Mouse (Mus musculus) forebrain, embryonic 16.5 days (tissue): Measurements from ENCODE around the gene Atrnl1. TPM values are rescaled to one million over a fixed set of nuclear protein-coding genes. Genes with fewer than 3 reads are reported as not detected.
A peak's percentile ranks its signal among the peaks of the same experiment; 100 is the strongest.

Experiments
- ATAC-seq: fragments of 200-750 bp; cut with Nextera tagmentation; 2 replicates; pipeline ENCODE4 v1.8.0; 2017; ENCODE audit warnings: mild to moderate bottlenecking, moderate library complexity
- H3K27ac ChIP-seq: fragments of 300-500 bp; sonication (generic); 2 replicates; pipeline ENCODE4 v1.5.1; 2014; ENCODE audit warnings: low read length, control low read depth
- H3K27me3 ChIP-seq: fragments of 300-500 bp; sonication (generic); replicated peaks from 2 replicates; pipeline ENCODE4 v1.6.1; 2014; ENCODE audit warnings: low read length; ENCODE audit not compliant: control insufficient read depth, insufficient read depth
- H3K36me3 ChIP-seq: fragments of 300-500 bp; sonication (generic); 2 replicates; pipeline ENCODE4 v1.6.1; 2014; ENCODE audit not compliant: control insufficient read depth, insufficient read depth
- H3K4me1 ChIP-seq: fragments of 300-500 bp; sonication (generic); replicated peaks from 2 replicates; pipeline ENCODE4 v1.6.1; 2014; ENCODE audit warnings: low read length; ENCODE audit not compliant: control insufficient read depth, insufficient read depth
- H3K4me2 ChIP-seq: fragments of 300-500 bp; sonication (generic); 2 replicates; pipeline ENCODE4 v1.6.1; 2014; ENCODE audit warnings: mild to moderate bottlenecking, low read length, control low read depth
- H3K4me3 ChIP-seq: fragments of 300-500 bp; sonication (generic); replicated peaks from 2 replicates; pipeline ENCODE4 v1.5.1; 2014; ENCODE audit warnings: mild to moderate bottlenecking, low read length, control low read depth
- H3K9ac ChIP-seq: fragments of 300-500 bp; sonication (generic); replicated peaks from 2 replicates; pipeline ENCODE4 v1.6.1; 2014; ENCODE audit warnings: low read depth, low read length, control low read depth
- H3K9me3 ChIP-seq: fragments of 300-500 bp; sonication (generic); 2 replicates; pipeline ENCODE4 v1.6.1; 2016; ENCODE audit warnings: low read length; ENCODE audit not compliant: control insufficient read depth
- WGBS: fragments of 180-500 bp; shearing (Covaris S2); extraction: QIAGEN DNeasy Blood & Tissue Kit; methylation state at CpG from one replicate; pipeline ENCODE4 v1.1.7; 2014; 5-methylcytosine and 5-hydroxymethylcytosine counted together
- polyA plus RNA-seq: library from polyadenylated mRNA; unstranded; fragments of >200 nt; fragmentation: Nextera tagmentation; extraction: Ambion mirVana; gene quantifications from 2 replicates; pipeline ENCODE4 v1.2.1, GENCODE M21; 2015

Atrnl1 gene
- polyA plus RNA-seq, 1 experiment from 2014 or later, result 8.3 TPM

DNA sequence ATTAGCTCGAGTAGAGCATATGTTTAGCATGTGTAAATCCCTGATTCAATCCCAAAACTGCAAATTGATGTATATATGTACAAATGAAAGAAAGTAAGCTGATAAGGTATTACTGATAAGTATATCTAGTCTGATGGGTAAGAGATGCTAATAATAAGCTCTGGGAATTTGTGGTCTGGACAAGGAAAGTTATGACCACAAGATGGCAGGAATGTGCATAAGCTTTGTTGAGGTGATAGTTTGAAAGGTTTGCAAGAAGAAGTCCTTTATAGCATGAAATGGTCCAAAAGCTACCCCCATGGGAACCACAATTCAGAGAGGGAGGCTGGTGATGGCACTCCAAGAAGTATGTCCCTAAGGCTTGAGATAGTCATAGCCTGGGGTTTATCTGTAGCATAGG lies 289.2 kb downstream of the Atrnl1 start:
- 74% methylated on average over 1 of the region's 1 CpGs for WGBS
- Histone ChIP-seq H3K4me1 (no peaks in the 10 kb centered on the region), H3K4me3 (no peak overlapping the region), H3K36me3 (no peaks in the 10 kb centered on the region), H3K27ac (no peak overlapping the region), H3K27me3 (no peaks in the 10 kb centered on the region), H3K4me2 (no peak overlapping the region), H3K9me3 (no peaks in the 10 kb centered on the region), H3K9ac (no peak overlapping the region)
- no peak for ATAC-seq

DNA sequence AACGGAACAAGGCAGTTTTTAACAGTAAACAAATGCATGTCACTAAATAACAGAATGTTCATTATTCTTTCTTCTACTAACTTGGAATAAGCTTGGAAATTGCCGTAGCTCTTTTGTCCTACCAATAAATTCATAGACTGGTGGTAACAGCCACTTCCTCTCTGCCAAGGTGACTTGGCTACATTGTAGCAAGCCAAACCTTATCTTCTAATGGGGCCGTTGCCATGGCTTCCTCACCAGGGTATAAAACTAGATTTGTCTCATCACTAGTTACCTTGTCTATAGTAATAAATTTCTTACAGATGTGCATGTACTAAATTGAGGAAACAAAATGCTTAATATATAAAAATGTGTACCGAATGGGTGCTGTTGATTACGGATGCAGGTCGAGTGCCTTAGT lies 298.6 kb downstream of the Atrnl1 start:
- Histone ChIP-seq H3K36me3 (no peaks in the 10 kb centered on the region), H3K4me2 (no peak overlapping the region), H3K9me3 (no peaks in the 10 kb centered on the region), H3K9ac (no peak overlapping the region), H3K4me1 (no peaks in the 10 kb centered on the region), H3K27me3 (no peaks in the 10 kb centered on the region), H3K27ac (no peak overlapping the region), H3K4me3 (no peak overlapping the region)
- no peak for ATAC-seq
- WGBS, result 91% methylated on average over 6 of the region's 6 CpGs

DNA sequence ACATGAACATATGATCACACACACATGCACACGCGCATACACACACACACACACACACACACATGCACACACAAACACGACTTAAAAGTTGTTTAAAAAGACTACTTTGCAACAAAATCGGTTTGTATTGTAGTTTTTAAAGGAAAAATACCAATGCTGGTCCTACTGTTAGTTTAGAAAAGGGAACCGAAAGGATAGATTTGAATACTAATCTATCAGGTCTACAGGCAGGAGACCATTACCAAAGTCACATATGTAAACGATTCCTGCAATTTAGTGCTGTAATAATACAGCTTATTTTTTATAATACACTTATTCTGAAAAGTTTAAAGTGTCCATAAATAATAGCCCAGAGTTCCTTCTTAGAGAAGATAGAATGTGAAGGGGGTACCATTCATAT lies 299.8 kb downstream of the Atrnl1 start:
- Histone ChIP-seq H3K27me3 (no peaks in the 10 kb centered on the region), H3K36me3 (no peaks in the 10 kb centered on the region), H3K9me3 (no peaks in the 10 kb centered on the region), H3K9ac (no peak overlapping the region), H3K4me1 (no peaks in the 10 kb centered on the region), H3K4me3 (no peak overlapping the region), H3K4me2 (no peak overlapping the region), H3K27ac (no peak overlapping the region)
- no peak for ATAC-seq
- 94% methylated on average over 6 of the region's 6 CpGs for WGBS

DNA sequence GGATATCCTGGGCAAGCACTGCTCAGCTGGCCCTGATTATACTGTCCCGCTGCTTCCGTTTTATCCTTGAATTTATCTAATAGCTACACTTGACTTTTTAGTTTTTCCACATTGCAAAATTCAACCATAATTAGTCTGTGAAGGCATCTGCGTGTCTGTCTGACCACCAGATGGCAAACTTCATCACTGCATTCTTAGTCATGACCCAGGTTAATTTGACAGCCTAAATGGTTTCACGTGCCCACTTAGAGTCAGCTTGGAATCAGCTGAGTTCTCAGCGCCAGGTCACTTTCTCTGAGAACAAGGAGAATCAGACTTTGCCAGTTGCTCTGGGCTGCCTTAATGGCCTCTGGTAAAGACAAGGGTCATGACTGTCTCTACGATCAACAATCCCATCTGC lies 305.5 kb downstream of the Atrnl1 start:
- Histone ChIP-seq H3K4me1 (no peaks in the 10 kb centered on the region), H3K9me3 (no peaks in the 10 kb centered on the region), H3K36me3 (no peaks in the 10 kb centered on the region), H3K9ac (no peak overlapping the region), H3K4me2 (no peak overlapping the region), H3K27ac (no peak overlapping the region), H3K27me3 (no peaks in the 10 kb centered on the region), H3K4me3 (no peak overlapping the region)
- WGBS, result 63% methylated on average over 6 of the region's 6 CpGs
- no peak for ATAC-seq

DNA sequence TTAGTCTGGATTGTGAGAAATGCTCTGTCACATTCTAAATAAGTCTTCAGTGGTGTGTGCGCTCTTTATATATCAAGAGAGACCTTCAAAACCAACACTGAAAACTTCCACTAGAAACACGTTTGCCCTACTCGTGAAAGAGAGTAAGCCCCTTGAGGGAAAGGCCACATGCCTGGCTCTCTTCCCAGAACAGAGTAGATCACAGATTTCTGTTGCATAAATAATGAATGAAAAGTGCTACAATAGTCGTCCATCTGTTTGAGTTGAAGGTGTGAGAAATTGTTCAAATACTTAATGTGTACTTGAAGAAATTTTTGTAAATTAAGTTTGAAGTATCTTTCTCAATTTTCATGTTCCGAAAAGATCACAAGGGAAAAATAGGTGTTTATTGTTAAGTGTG lies 312.2 kb downstream of the Atrnl1 start:
- no peaks in the 10 kb centered on the region for H3K9me3 ChIP-seq
- 59% methylated on average over 5 of the region's 5 CpGs for WGBS
- no peaks in the 10 kb centered on the region for H3K27me3 ChIP-seq
- H3K27ac ChIP-seq, result no peak overlapping the region
- H3K9ac ChIP-seq, result no peak overlapping the region
- H3K4me3 ChIP-seq, result no peak overlapping the region
- no peak for ATAC-seq
- peaks cover 12% of the 10 kb centered on the region for H3K4me1 ChIP-seq
- H3K36me3 ChIP-seq, result no peaks in the 10 kb centered on the region
- no peak overlapping the region for H3K4me2 ChIP-seq

DNA sequence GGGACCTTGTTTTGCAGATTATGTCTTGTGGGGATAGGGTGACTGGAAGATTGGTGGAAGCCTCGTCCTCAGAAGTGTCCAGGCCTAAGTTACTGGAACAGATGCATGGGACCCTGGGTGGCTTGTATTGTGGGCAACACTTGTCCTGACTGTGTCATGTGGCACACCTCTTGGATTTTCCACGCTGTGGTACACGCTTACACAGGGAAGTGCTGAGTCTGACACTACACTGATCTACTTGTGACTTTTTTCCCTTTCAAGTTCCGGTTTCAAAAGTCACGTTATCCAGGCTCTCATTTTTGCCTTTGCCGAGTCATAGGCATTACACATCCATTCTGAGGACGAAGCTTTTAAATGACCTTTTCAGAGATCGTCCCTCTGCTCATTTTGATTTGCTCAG lies 314.0 kb downstream of the Atrnl1 start:
- WGBS, result 63% methylated on average over 8 of the region's 8 CpGs

DNA sequence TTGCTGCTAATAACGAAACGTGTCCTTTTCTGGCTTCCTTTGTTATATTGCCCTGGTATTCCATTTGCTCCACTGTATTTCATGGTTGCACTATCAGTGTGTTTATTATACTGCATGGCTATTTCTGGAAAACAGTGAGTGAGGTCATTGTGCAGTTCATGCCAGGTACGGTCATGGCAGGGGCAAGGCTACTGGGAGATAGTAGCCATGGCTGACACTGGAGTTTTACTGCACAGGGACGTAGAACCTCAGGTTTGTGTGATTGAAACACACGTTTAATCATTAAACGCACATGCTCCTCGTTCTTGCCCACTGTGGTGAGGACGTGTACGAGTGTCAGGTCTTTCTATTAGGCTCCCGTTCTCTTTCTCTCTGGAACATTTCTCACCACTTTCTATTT lies 314.8 kb downstream of the Atrnl1 start:
- 82% methylated on average over 10 of the region's 10 CpGs for WGBS

More for the DNA sequence above, 314.0 kb downstream of the Atrnl1 start:
- Histone ChIP-seq H3K27me3 (no peaks in the 10 kb centered on the region), H3K4me2 (no peak overlapping the region), H3K4me3 (no peak overlapping the region), H3K27ac (no peak overlapping the region), H3K9me3 (no peaks in the 10 kb centered on the region), H3K9ac (no peak overlapping the region), H3K36me3 (no peaks in the 10 kb centered on the region), H3K4me1 (peaks cover 12% of the 10 kb centered on the region)
- ATAC-seq, result no peak

DNA sequence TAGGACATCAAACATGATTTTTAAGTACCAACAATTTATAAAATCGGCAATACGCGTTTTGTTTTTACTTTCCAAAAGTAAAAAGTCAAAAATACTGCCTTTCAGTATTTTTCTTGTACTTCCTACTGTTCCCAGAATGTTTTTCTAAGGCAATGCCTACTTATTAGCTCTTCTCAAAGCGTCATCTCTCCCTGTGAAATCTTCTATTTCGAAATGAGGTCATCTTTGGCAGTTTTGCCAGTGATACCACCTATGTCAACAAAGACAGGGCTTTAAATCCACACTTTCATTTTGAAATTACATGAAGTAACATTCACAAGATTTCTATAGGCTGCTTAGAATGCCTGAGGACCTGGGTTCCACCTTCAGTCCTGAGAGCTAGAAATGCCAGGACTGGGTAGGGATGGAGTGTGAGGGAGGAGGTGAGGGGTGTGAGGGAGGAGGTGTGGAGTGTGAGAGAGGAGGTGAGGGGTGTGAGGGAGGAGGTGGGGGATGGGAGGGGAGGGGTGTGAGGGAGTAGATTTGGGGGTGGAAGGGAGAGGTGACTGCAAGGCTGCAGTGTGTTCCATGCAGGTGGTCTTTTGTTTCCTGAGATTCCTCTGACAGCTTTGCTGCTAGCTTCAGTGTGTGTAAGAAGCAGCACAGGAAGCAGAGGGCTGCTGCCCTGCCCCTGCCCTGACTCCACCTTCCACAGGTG lies 315.5 kb downstream of the Atrnl1 start:
- Histone ChIP-seq H3K9me3 (no peaks in the 10 kb centered on the region), H3K4me1 (peaks cover 12% of the 10 kb centered on the region), H3K4me2 (no peak overlapping the region), H3K27ac (no peak overlapping the region), H3K9ac (no peak overlapping the region), H3K27me3 (no peaks in the 10 kb centered on the region), H3K4me3 (no peak overlapping the region), H3K36me3 (no peaks in the 10 kb centered on the region)
- peak; percentile 72; the same call in 1 of the 2 replicates for ATAC-seq
- WGBS, result 88% methylated on average over 5 of the region's 5 CpGs

More for the DNA sequence above, 314.8 kb downstream of the Atrnl1 start:
- Histone ChIP-seq H3K4me1 (peaks cover 12% of the 10 kb centered on the region), H3K36me3 (no peaks in the 10 kb centered on the region), H3K4me2 (no peak overlapping the region), H3K4me3 (no peak overlapping the region), H3K9me3 (no peaks in the 10 kb centered on the region), H3K27ac (no peak overlapping the region), H3K27me3 (no peaks in the 10 kb centered on the region), H3K9ac (no peak overlapping the region)
- ATAC-seq, result no peak

DNA sequence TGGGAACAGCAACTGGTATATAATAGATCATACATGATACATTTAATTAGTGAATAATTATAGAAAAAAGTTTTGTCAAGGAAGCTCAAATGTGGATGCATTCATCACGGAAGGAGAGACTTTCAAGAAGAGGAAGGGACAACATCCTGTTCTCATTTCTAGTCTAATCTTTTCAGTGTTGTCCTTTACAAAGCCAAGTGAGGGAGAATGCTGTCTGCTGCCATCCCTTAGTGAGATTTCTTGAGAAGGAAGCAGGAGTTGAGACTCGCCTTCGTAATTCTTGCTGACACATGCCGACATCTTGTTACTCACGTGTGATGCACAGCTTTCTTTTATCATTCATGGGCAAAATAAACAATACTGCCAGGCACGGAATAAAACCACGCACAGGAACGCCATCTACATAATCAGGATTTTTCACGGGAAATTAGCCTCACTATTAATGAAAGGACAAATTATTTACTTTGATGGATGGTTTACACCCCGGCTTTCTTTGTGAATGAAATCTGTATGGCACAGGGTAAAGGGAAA lies 316.2 kb downstream of the Atrnl1 start:
- ATAC-seq, result no peak
- Histone ChIP-seq H3K9me3 (no peaks in the 10 kb centered on the region), H3K27me3 (no peaks in the 10 kb centered on the region), H3K27ac (peak overlapping the region; percentile 33), H3K4me2 (peak overlapping the region; percentile 39), H3K4me3 (no peak overlapping the region), H3K4me1 (peaks cover 12% of the 10 kb centered on the region), H3K9ac (no peak overlapping the region), H3K36me3 (no peaks in the 10 kb centered on the region)
- WGBS, result 4% methylated on average over 10 of the region's 10 CpGs
